Mouse (Mus musculus) cerebellum, adult (tissue): ENCODE data around the gene Rab3gap1.

Experiments
- ATAC-seq: cut with Nextera tagmentation; 2 replicates; pipeline ENCODE4 v1.9.2; 2017; ENCODE audit warnings: mild to moderate bottlenecking, moderate library complexity, mixed read lengths; ENCODE audit not compliant: insufficient number of reproducible peaks, low FRiP score, low TSS enrichment

Rab3gap1 gene

GRCm38 (mm10) chr1:127868300-127869261 is at the start of gene Rab3gap1:
Rab3gap1 (plus strand) TSS chr1:127868773.
- ATAC-seq = peak; percentile 97

DNA sequence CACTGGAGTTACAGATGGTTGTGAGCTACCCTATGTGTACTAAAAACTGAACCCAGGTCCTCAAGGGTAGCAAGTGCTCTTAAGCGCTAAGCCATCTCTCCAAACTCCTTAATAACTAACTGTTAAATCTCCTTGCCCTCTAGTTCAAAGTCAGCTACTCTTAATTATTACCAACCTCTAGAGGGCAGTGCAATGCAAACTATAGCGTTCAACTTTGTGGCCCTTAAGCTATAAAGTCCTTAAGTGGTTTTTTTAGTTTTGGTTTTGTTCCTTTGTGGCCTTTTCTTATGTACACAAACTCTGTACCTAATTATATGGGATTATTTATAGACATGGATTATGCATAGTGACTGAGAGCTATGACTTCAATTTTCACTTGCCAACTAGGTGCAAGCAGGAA is 41.2 kb upstream of the Rab3gap1 start:
- 0 out of 2 replicates have a peak, but pooled peaks have one; percentile 40 for ATAC-seq

GRCm38 (mm10) chr1:127830215-127830921 is 38.2 kb upstream of the Rab3gap1 start:
- ATAC-seq = no peak

GRCm38 (mm10) chr1:127833714-127834113 is 34.9 kb upstream of the Rab3gap1 start:
- ATAC-seq = no peak

DNA sequence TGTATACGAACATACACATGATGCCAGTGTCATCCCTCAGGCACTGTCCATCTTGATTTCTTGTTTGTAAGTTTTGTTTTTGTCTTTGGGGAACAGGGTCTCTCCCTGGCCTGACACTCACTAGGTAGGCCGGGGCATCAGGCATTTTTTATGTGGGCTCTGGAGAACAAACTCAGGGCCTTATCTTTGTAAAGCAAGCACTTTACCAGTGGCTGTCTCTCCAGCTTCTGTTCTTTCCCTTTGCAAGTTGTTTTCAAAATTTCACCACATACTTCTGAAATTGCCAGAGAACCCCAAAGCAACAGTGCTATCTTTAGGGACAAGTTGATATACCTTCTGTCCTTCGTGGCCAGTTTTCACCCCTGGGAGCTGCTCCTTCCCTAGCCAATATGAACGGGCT is 34.4 kb upstream of the Rab3gap1 start:
- no peak for ATAC-seq

DNA sequence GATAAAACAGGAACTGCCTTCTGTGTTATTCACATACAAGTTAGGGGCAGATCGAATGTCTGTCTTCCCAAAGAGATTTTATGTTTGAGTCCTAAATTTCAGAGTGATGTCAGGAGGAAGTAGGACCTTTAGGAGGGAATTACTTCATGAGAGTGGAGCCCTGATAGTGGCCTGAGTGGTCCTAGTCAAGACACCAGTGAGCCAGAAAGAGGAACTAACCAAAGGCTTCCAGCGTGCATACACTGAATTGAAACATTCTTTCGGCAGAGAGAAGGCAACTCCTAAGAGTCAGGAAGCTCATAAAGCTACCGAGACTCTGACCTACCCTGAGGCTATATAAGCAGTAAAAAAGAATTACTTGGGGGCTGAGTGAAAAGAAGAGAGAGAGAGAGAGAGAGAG is 32.0 kb upstream of the Rab3gap1 start:
- ATAC-seq = no peak

DNA sequence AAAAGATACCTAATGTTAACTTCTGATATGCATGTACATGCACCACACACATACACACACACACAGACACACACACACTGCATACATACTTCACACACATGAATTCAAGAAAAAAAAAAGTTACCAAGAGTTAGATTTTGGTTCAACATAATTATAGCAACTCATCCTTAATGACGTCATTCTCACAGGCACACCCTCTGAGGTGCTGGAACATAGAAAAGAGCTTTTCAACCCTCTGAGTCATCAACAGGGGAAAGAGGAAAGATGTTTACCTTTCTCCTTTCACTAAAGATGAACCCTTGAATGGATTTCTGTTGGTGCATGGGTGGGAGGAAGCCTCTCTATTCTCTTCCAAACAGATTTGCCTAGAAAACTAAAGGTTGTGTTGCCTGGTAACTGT is 30.0 kb upstream of the Rab3gap1 start:
- ATAC-seq = no peak

DNA sequence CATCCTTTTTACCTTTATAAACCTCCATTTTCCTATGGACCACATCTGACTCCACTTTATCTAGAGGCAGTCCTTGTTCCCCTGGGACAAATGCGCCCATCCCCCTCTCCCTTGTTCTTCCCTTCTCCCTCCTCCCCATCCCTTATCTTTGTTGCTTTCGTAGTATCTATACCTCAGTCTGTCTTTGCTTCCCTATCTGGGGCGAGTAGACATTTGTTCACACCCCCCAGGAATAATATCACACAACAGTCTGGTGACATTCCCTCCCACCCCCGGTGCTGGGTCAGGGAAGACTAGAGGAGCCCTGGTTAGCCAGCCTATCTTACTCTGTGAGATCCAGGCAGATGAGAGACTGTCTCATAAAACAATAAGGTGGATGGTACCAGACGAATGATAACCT is 23.1 kb upstream of the Rab3gap1 start:
- ATAC-seq = no peak

DNA sequence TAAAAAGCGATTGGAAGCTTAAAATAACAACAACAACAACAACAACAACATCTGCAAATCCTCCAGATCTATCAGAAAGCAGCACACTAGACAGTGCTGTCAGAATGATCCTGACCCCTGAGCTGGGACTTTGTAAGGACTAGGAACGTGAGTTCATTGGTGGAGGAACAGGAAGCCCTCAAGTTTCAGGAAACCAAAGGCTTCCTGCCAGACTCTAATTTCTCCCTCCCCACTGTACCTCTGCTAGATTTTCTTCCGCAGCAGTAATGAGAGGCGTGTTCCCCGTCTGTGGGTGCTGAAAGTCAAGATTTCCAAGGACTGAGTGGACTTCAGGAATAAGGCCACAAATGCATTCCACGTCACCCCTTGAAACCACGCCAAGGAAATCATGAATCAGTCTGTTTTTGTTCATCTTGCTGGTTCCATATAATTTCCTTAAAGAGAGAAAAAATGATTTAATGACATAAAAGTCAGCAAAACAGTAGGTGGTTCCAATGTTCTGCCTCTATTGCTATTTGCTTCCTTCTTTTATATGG is 18.4 kb upstream of the Rab3gap1 start:
- no peak for ATAC-seq

GRCm38 (mm10) chr1:127854486-127855222 is 13.9 kb upstream of the Rab3gap1 start, which contains the start of gene Map3k19:
Map3k19 (minus strand) TSS chr1:127855031.
- ATAC-seq = no peak

DNA sequence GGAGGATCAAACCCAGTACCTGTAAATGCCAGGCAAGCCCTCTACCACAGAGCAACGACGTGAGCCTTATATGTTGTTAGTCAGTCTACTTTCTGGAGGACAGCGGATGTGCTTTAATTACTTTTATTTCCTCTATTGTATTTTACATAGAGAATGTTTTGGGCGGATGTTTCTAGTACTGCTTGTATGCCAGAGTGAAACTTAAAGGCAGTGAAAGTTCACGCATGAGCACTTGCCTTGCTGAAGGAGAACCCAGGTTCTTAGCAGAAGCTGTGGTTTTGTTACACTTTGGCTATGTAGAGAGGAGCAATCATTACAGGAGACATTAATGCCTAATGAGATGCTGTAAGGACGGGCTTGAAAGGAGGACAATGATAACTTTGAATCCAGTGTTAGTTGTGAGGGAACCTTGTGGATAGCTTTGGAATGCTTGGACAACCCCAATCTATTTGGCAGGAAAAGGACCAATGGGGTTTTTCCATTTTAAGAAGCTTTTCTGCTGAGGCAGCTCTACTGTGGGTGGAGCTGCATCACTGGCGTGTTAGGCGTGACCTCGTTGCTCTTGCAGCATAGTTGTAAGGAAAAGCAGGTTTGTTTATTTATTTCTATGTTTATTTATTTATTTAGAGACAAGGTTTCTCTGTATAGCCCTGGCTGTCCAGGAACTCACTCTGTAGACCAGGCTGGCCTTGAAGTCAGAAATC is 9.5 kb upstream of the Rab3gap1 start:
- ATAC-seq = no peak

GRCm38 (mm10) chr1:127859799-127860400 is 8.7 kb upstream of the Rab3gap1 start:
- ATAC-seq = no peak

DNA sequence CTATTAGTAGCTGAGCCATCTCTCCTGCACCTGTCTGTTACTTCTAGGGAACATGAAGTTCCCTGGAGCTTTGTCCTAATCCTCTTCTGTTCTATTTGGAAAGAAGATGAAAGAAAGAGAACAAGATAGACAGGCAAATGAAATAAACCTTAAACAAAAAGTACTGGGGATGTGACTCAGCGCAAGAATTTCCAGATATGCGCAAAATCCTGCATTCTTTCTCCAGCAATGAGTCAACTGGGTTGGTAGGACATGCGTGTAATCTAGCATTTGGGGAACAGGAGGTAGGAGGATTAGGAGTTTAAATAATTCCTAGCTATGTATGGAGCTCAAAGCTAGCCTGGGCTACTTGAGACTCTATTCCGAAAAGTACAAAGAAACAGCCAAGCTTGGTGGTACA is 8.1 kb upstream of the Rab3gap1 start:
- ATAC-seq = no peak

DNA sequence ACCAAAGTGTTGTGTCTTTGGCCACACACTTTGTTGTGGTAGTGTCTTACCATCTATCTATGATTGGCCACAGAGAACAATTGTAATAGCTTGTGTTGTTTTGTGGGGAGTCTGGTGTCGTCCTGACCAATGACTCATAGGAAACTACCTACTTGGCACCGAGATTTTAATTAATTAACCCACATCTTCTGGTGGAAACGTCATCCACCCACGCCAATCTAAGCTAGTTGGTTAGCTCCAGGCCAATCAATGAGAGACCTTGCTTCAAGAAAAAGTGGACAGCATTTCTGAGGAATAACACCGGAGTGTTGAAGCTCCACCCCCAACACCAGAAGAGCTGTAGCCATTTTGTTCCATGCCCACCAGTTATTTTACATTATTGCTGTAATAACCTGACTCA is 6.7 kb upstream of the Rab3gap1 start:
- no peak for ATAC-seq

DNA sequence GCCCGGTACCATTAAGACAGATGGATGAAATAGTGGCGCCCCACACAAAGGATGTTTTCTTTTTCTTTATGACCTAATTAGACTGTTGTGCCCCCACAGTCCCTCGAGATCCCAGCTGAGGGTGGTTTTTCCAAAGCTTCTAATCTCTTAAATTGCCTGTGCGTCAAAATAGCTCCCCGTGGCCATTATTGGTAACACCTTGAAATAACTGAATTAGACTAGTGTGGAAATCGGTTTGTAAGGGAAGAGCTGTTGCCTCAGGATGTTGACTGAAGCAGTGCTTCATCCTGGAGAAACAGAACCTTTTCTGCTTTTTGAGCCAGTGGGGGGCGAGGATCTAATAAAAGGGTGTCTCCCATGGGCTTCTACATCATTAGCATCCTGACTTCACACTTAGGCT is 4.8 kb upstream of the Rab3gap1 start:
- no peak for ATAC-seq

DNA sequence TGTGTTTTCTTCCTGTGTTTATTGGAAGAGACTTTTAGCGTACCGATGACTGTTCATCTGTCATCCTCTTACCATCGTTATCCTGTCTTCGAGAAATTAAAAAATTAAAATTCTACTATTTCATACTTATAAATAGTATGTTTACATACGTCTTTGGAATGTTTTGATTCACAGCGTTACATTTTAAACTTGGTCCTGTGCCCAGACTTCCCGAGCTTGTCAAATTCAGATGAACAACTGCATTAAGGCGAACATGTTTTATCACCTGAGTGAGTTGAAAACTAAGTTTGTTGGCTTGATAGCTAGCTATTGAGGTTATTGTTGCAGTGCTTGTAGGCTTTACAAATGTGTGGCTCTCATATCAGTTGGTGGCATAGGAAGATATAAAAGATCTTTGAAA is 703 bp downstream of the Rab3gap1 start:
- ATAC-seq = no peak

DNA sequence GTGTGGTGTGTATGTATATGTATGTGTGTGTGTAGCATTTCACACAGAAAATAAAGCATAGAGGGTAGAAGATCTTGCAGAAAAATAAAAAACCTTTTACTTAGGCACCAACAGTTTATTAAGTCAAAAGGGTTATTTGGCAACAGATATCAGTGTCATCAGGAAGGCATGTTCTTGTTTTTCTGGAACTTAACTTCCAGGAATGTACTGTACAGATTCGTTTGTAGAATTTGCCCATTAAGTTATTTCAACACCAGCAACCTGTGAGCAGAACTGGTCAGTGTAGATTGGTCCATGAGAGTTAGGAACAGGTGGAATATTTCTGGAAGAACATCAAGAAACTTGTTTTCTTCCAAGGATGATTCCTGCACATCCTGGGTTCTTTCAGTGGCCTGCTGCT is 30.8 kb downstream of the Rab3gap1 start:
- no peak for ATAC-seq

DNA sequence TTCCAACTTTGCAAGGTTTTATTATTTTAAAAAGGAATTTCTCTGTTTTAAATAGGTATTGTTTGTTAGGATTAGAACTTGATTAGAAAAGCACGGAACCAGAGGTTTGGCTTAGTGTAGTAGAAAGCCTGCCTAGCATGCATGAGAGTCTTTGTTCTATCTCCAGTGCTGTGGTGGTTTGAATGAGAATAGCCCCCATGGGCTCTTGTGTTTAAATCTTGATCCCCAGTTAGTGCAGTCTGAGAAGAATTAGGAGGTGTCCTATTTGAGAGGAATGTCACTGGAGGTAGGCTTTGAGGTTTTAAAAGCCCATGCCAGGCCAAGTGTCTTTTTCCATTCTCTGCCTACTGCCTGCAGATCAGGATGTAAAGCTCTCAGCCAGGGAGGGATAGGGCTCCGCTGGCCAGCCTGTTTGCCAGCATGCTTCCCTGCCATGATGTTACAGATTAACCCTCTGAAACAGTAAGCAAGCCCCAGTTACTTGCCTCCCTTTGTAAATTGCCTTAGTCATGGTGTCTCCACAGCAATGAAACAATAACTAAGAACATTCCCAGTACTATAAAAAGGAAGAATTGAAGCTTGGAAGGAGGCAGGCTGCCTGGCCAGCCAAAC is 36.3 kb downstream of the Rab3gap1 start:
- no peak for ATAC-seq

- no peak for ATAC-seq
Measured at GRCm38 (mm10) chr1:127913116-127913515, 44.5 kb downstream of the Rab3gap1 start.
